Mouse (Mus musculus) frontal cortex, postnatal 10 days (tissue): ENCODE measurements around the gene Olfml2b.

ENCODE experiments used
- DNase-seq, 2 experiments: peaks; one replicate each; pipeline ENCODE4 v3.0.0; 2022; ENCODE audit warnings: low spot score in 2 of 2, mixed read lengths in 1 of 2

Olfml2b gene

DNA sequence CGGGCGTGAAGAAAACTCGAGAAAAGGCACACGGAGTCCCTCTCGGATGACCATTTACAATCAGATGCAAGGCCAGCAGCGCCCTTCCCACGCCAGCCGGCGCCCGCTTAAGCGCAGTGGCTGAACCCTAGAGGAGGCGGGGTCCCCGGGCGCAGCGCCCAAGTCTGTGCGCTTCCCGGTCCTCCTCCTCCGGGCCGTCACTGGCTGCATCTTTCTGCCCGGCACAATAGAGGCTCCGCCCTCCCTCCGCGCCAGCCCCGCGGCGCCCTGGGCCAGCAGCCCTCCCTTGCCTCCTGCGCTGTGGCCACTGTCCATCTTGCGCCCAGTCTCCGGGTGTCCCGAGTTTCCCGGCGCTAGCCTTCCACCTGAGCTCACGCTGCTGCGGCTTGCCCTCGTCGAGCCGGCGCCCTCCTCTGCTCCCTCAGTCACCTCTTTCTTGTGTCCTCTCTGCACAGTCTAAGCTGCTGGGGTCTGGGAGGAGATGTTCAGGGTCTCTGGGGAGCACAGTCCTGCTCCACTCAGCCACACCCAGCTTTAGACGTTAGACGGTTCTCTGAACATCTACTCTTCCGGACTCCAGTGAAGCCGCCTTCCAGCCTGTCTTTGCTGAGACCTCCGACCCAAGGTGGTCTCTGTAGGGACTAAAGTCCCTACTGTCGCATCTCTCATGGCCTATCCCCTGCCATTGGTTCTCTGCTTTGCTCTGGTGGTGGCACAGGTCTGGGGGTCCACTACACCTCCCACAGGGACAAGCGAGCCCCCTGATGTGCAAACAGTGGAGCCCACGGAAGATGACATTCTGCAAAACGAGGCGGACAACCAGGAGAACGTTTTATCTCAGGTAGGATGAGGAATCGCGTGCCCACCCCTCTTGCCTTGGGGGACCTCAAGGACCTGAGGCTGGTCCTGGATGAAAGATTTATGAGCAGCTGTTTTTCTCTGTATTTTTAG is at the start of gene Olfml2b:
Olfml2b (plus strand) TSS at position 278 of the 951 bp plus-strand sequence.
- DNase-seq: peak; percentile 75 to 76

GRCm38 (mm10) chr1:170594575-170594974 is 49.8 kb upstream of the Olfml2b start:
- no peak for DNase-seq

- DNase-seq: no peak
Measured at GRCm38 (mm10) chr1:170605228-170606001, 38.9 kb upstream of the Olfml2b start.

- DNase-seq: no peak
Measured at GRCm38 (mm10) chr1:170607231-170607917, 37.0 kb upstream of the Olfml2b start.

- DNase-seq: no peak
Measured at GRCm38 (mm10) chr1:170608461-170609071, 35.8 kb upstream of the Olfml2b start.

DNA sequence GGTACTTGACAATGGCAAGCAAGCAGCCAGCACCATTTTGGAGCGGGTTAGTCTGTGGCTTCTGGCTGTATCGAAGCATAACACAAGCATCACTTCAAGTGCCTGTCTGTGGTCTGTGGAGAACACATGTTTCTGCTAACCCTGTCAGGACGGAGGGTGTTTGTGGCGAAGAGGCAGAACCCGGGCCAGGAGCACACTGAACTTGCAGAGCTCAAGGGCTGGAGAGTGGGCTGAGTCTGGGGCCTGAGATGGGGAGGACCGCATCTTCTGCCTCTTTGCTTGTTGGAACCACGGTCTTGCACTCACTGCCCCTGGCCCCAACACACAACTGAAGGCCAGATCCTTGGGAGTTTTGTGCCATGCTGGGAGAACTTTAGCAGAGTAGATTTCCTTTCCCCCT is 34.5 kb upstream of the Olfml2b start:
- DNase-seq: no peak

DNA sequence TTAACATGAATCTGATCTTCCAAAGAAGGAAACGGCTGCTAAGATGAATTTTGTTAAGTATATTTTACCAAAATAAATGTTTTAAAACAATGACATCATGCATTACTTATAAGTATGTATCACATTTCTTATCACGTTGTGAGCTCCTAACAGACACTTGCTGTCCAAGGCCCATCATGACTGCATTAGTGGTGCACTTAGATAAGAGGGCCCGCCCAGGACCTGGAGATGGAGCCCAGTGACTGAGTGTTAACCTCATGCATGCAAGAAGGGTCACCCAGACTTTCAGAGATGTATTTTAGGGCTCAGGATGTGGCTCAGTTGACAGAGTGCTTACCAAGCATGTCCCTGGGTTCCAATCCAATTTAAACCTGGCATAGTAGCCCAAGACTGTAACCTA is 34.0 kb upstream of the Olfml2b start:
- DNase-seq: no peak

GRCm38 (mm10) chr1:170610695-170611094 is 33.6 kb upstream of the Olfml2b start:
- no peak for DNase-seq

DNA sequence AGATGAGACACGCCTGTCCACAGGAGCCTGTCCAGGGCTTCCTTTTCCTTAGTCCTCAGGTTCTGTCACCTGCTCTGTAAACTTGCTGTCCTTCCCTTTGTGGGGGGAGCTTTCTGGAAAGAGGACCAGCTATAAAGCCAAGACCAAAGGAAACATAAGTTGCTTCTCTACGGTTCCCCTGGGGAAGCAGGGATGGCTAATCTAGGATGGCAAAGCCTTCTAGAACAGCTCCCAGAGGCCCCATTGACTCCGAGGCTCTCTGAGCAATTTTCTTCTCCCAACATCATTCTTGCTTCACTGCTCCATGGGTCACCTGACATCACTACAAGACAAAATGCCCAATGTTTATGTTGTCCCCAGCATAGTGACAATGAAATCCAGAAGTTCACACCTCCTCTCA is 32.7 kb upstream of the Olfml2b start:
- DNase-seq: no peak

- peak; percentile 42 to 77 for DNase-seq
Measured at GRCm38 (mm10) chr1:170612968-170613872, 31.1 kb upstream of the Olfml2b start.

- no peak for DNase-seq
Measured at GRCm38 (mm10) chr1:170619686-170620374, 24.5 kb upstream of the Olfml2b start.

DNA sequence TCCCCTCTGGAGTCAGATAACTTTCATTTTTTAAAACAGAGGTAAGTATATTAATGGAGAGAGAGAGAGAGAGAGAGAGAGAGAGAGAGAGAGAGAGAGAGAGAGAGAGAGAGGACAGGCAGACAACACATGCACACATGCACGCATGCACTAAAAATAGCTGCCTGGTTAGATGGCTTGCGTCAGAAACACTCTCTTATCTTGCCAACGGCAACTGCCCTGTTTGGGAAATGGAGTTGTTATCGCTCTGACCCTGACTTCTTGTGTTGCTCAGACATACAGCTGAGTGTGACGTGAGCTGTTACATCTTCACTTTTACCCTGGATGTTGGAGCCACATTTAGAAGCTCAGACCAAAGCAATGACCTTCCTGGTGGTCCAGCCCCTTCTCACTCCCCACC is 21.4 kb upstream of the Olfml2b start:
- no peak for DNase-seq

GRCm38 (mm10) chr1:170623432-170623831 is 20.9 kb upstream of the Olfml2b start:
- DNase-seq: no peak

GRCm38 (mm10) chr1:170630489-170630888 is 13.8 kb upstream of the Olfml2b start:
- DNase-seq: no peak

DNA sequence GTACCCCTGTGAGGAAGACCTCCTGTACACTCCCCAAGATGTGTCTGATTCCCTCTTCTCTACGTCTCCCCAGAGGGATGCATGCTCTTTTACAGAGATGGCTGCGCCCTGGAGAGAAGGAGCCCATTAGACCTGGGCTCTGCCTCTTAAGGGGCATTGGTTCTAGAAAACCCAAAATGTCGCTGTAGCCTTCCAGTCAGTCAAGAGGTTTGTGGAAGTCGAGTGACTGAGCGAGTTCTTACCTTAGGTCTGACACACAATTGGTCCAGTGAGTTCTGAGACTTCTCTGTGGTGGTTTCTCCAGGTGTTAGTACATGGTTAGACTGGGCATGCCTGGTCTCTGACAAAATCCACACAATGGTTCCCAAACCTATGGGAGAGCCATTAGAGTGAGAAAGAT is 12.8 kb upstream of the Olfml2b start:
- no peak for DNase-seq

DNA sequence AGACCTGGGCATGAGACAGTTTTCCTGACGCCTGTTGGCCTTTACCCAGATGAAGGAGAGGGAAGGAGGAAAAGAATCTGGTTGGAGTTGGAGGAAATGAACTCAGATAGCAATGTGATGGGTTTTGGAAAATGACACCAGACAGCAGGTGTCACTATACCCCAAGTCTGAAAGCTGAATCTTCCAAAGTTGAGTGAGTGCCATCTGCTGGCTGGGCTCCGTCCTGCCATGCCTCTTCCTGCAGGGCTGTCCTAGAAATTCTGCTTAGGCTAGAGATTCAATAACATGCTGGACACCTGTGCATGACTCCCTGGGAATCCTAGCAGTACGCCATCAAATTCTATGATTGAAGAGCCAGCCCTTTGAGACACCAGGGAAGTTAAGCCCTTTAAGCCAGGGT is 11.9 kb upstream of the Olfml2b start:
- DNase-seq: peak; percentile 37 to 76

DNA sequence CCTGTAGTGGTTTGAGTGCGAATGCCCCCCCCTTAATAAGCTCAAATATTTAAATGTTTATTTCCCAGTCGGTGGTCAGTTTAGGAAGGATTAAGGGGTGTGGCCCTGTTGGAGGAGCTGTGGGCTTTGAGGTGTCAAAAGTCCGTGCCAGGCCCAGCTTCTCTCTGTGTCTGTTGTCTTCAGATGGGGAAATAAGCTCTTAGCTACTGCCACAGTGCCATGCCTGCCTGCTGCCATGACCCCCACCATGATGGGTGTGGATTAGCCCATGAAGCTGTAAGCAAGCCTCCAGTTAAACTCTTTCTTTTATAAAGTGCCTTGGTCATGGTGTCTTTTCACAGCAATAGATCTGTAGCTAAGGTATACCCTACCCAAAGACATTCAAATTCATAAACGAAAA is 11.5 kb upstream of the Olfml2b start:
- no peak for DNase-seq

DNA sequence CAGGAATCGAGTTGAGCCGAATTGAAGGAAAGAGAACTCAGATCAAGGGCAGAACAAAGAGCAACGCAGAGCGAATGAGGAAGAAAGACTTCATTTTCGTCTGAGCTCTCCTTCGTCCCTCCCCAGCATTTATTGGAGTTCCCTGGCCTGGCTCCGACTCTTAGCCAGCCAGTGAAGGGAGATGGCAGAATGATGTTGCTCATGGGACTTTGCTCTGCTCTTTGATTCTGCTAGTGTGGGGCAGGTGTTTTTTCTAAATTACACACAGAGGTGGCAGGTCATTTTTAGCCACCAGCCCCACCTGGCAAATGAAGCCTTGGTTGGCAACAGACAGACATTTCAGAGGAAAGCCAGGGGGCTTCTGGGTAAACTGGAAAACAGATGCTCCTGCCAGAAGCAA is 5.4 kb upstream of the Olfml2b start:
- DNase-seq: no peak

DNA sequence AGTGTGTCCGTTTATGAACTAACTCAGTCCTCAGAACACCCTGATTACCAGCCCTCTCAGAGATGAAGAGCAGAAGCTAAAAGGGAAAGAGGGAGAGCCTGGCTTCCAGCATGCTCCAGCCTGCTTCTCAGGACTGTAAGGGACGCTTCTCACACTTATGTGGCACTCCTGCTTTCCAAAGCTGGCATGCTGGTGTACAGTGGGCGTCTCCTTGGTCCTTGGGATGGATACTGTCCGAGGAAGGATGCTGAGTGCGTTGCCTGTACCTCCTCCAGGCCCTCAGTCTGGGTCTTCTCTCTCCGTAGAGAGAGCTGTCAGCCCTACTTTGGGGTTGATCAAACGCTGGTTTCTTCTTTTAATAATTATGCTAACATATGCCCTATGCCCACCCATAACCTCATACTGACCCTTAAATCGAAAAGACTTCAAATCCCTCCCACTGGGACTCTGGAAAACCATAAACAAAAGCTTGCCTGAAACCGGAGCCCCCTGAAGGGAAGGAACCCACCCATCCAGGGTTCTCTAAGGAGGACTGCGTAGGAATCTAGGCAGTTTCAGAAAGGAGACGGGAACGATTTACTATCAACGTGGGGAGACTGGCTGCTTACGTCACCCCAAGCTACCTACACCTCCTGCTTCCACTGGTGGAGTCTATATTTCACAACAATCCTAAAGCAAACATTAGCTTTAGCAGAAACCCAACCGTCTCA is 1.7 kb downstream of the Olfml2b start:
- DNase-seq: no peak
